Mouse (Mus musculus): Measurements from ENCODE around the gene Pgam5. TPM values are rescaled to one million over a fixed set of nuclear protein-coding genes. Genes with fewer than 3 reads are reported as not detected.

The Pgam5 gene
- 32.5 and 36.6 TPM in 2 replicates for total RNA-seq (2017)

DNA sequence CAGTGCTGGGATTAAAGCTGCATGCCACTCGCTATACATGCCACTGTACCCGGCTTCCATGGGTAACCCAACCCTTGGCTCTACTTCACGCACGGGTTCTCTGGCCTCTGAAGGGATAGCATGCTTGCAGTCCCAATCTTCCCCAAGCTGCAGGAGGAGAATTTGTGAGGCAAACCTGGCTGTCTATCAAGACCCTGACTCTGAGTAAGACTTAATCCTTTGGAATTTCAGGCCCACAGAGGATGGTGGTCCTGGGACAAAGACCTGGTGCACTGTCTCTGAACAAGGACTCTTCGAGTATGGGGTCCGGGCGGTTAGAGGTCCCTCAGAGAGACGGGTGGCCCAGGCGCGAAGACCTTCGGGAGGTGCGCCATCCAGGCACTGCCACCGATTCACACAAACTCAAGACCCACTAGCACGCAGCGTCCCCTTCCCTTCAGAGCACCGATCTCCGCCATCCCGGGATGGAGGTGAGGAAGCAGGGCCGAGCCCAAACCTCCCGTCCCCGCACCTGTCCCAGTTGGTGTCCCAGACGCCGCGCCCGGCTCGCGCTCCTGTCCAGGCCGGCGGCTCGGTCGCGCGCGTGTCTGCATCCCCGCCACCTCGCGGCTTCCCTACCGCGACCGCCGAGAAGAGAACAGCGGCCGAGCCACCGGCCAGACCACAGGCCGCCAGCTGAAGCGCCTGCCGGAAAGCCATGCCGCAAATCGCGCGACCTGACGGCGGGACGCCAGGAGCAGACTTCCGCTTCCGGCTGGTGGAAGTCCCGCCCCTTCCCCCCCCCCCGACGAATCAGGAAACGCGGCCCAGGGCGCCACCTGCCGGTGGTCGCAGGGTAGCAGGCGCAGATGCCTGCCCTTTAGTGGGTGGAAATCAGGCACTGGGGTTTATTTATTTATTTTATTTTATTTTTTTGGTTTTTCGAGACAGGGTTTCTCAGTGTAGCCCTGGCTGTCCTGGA is at the start of gene Pgam5:
TSS of gene Pgam5 (minus strand) at position 773 of the 961 bp plus-strand sequence.
- ATAC-seq (replicated peaks; ENCODE audit: low read depth, poor library complexity, severe bottlenecking), result peak; percentile 91

DNA sequence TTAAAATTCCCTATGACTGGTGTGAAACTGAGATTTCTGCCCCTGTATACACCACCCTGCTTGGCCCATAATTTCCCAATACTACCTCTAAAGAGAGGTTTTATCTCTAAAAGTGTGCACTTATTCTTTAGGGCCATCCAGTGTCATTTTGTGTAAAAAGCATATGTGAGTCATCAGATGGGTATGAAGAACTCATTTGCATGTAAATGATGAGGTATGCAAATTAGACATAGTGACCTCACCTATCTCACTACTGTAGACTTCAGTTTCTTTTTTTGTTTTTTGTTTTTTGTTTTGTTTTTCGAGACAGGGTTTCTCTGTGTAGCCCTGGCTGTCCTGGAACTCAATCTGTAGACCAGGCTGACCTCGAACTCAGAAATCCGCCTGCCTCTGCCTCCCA is 43.4 kb upstream of the Pgam5 start:
- ATAC-seq (replicated peaks; ENCODE audit: low read depth, poor library complexity, severe bottlenecking), result no peak

GRCm38 (mm10) chr5:110308861-110309260 is 39.1 kb upstream of the Pgam5 start:
- ATAC-seq (replicated peaks; ENCODE audit: low read depth, poor library complexity, severe bottlenecking), result no peak

GRCm38 (mm10) chr5:110300591-110300990 is 30.9 kb upstream of the Pgam5 start:
- no peak for ATAC-seq (replicated peaks; ENCODE audit: low read depth, poor library complexity, severe bottlenecking)

GRCm38 (mm10) chr5:110296637-110297036 is 26.9 kb upstream of the Pgam5 start:
- no peak for ATAC-seq (replicated peaks; ENCODE audit: low read depth, poor library complexity, severe bottlenecking)

DNA sequence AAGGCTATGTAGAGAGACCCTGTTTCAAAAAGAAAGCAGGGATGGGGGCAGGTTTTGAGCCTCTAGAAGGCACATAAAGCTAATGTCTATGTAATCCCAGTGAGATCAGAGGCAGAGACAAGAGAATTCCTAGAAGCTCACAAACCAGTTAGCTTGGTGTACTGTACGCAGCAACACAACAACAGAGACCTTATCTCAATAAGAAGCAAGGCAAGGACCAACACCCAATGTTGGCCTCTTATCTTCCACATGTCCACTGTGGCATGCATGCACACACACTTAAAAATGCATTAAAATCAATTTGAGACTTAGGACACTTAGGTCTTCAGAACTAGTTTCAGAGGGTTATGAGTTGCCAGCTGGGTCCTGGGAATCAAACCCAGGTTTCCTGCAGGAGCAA is 21.9 kb upstream of the Pgam5 start:
- no peak for ATAC-seq (replicated peaks; ENCODE audit: low read depth, poor library complexity, severe bottlenecking)

DNA sequence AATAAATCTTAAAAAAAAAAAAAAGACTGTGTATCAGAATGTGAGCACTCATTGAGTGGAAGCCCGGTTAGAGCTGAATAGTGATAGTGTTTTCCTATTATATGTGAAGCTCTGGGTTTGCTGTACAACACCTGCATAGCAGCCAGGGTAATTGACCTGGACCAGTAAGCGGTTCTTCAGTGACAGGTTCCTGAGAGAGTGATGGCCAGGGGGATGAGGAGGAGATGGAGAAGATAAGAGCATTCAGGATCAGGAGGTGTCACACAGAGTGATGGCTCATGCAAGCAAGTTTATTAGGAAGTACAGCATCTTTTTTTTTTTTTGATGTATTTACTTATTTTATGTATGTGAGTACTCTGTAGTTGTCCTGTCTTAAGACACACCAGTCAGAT is 17.4 kb upstream of the Pgam5 start:
- ATAC-seq (replicated peaks; ENCODE audit: low read depth, poor library complexity, severe bottlenecking), result no peak

DNA sequence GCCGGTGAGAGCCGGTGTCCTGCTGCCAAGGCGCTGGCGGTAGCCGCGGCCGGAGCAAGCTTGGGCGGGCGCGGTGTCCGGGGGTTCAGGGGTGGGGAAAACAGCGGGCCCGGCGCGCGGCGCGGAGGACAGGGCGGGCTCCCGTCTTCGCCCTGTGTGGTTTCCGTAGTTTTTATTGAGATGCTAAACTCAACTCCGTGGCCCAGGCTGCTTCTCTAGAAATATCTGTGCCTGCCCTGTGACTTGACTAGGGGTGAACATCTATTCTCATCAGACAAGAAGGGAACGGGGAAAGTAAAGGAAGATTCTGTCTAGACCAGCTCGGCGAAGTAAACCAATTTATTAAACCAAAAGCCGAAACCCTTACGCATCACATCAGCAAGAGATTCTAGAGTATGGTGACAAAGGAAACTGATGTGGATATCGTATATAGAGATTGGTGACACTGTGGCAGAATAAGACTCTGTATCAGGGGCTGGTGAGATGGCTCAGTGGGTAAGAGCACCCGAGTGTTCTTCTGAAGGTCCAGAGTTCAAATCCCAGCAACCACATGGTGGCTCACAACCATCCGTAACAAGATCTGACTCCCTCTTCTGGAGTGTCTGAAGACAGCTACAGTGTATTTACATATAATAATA is 16.9 kb upstream of the Pgam5 start:
- ATAC-seq (replicated peaks; ENCODE audit: low read depth, poor library complexity, severe bottlenecking), result peak; percentile 31; the same call in 1 of the 2 replicates

DNA sequence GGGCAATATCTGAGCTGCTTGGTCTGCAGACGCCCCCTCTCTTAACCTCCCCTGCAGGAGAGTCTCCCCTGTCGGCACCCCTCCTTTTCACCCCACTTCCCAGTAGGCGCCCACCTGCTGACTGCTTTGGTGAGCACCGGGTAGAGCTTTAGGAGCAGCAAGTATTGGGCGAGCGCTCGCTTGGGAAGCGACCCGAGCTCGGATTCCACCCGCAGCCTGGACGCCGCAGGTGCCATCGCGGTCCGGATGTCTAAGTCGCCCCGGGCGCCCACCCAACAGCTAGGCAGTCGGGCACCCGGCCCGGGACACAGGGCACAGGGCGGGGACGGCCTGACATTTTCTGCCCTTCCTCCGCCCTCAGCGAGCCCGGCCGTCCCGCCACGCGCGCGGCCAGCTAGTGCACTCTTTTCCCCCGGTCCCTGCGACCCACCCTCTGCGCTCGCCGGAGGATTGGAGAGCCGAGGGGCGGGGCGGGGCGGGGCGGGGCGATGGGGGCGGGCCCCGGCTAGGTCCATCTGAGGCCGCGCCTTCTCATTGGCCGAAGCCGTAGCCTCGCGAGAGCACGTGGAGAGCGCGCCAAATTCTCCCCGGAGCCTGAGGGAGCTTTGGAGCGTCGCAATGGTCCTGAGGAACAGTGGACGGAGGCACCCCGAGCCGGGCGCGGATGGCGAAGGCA is 16.2 kb upstream of the Pgam5 start, which contains the start of the genes Pxmp2 and Pole:
TSS of gene Pxmp2 (minus strand) at position 417 of the 676 bp plus-strand sequence.
TSS of gene Pole (plus strand) at position 537 of the 676 bp plus-strand sequence.
- peak; percentile 87 for ATAC-seq (replicated peaks; ENCODE audit: low read depth, poor library complexity, severe bottlenecking)

- 0 out of 2 replicates have a peak, but pooled peaks have one; percentile 6 for ATAC-seq (replicated peaks; ENCODE audit: low read depth, poor library complexity, severe bottlenecking)
Observed at GRCm38 (mm10) chr5:110285156-110285555, 15.4 kb upstream of the Pgam5 start.

- ATAC-seq (replicated peaks; ENCODE audit: low read depth, poor library complexity, severe bottlenecking), result peak; percentile 64
Observed at GRCm38 (mm10) chr5:110284536-110284935, 14.8 kb upstream of the Pgam5 start.

DNA sequence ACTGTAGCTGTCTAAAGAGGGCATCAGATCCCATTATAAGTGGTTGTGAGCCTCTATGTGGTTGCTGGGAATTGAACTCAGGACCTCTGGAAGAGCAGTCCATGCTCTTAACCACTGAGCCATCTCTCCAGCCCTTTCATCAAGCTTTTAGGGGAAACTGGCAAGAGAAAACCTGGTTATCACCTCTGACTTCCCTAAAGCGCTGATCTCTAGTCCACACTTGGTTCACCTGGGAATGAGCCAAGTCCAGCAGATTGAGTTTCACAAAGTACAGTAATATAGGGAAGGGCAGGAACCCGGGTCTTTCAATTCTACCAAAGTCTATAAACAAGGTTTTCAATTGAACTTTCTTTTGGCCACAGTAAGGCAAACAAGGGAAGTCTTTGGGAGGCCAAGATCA is 12.3 kb upstream of the Pgam5 start:
- no peak for ATAC-seq (replicated peaks; ENCODE audit: low read depth, poor library complexity, severe bottlenecking)

- no peak for ATAC-seq (replicated peaks; ENCODE audit: low read depth, poor library complexity, severe bottlenecking)
Observed at GRCm38 (mm10) chr5:110276910-110277309, 7.2 kb upstream of the Pgam5 start.

DNA sequence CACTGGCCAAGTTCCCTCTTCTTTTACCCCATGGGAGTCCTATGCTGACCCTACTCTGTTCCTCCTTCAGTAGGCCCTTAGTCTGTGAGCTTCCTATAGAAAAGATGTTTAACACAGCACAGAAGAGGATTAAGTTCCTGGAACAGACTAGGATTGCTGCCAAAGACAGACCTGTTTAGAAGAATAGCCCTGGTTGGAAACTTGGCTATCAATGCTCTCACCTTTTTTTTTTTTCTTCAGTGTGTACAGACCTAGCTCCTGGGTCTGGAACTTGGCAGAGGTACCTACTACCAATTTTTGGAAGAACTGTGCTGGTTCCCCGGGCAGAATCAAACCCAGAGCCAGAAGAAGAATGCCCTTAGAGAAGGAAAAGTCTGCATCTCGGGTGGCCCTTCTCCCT is 6.7 kb upstream of the Pgam5 start:
- no peak for ATAC-seq (replicated peaks; ENCODE audit: low read depth, poor library complexity, severe bottlenecking)

GRCm38 (mm10) chr5:110274846-110275245 is 5.1 kb upstream of the Pgam5 start:
- ATAC-seq (replicated peaks; ENCODE audit: low read depth, poor library complexity, severe bottlenecking), result no peak

DNA sequence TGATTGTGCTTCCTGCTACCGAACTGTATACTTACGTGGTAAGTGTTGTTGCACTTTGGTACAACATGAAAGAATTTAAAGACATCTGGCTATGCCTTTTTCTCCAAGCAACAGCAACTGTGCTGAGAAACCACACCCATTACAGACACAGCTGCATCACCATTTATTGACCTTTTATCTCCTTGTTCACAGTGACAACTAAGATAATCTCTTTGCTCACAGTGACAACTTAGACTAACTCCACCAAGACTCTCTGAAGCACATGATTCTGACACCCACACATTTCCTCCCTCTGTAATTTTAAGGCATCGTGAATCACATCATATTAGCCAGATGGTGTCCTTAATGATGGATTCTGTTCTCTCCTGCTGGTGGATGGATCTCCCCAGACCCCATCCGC is 4.4 kb upstream of the Pgam5 start:
- no peak for ATAC-seq (replicated peaks; ENCODE audit: low read depth, poor library complexity, severe bottlenecking)

DNA sequence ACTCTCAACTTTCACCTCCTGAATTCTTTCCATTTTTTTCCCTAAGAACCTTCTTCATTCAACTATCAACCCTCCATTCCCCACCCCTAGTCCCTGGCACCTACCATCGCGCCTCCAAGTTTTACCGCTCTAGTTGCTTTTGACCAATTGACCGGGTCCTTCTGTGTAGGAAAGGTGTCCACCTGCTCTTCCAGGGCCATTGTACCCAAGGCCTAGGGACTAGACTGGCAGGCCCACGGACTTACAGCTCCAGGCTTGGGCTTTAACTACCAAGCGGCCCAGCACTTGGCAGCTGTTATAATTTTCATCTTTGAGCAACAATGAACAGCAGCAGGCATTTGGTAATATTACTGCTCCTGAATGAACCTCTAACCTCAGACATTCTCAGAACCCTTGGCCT is 529 bp upstream of the Pgam5 start:
- ATAC-seq (replicated peaks; ENCODE audit: low read depth, poor library complexity, severe bottlenecking), result no peak

GRCm38 (mm10) chr5:110266941-110267340 is 2.8 kb downstream of the Pgam5 start:
- ATAC-seq (replicated peaks; ENCODE audit: low read depth, poor library complexity, severe bottlenecking), result no peak

GRCm38 (mm10) chr5:110244091-110244490 is 25.6 kb downstream of the Pgam5 start:
- ATAC-seq (replicated peaks; ENCODE audit: low read depth, poor library complexity, severe bottlenecking), result no peak

GRCm38 (mm10) chr5:110232346-110232745 is 37.4 kb downstream of the Pgam5 start:
- ATAC-seq (replicated peaks; ENCODE audit: low read depth, poor library complexity, severe bottlenecking), result peak; percentile 37

DNA sequence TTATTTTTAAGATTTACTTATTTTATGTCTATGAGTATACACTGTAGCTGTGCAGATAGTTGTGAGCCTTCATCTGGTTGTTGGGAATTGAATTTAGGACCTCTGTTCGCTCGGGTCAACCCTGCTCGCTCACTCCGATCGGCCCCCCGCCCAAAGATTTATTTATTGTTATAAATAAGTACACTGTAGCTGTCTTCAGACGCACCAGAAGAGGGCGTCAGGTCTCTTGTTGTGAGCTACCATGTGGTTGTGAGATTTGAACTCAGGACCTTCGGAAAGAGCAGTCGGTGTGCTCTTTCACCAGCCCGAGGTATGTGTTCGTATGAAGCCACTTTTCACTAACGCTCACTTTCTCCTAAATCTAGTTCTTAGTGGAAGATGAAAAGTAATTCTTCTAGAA is 38.1 kb downstream of the Pgam5 start:
- no peak for ATAC-seq (replicated peaks; ENCODE audit: low read depth, poor library complexity, severe bottlenecking)

Data from common myeloid progenitor, adult 5-6 weeks (primary cell).